Mouse (Mus musculus) megakaryocyte, adult 5-6 weeks (primary cell): ENCODE results near the gene Unk. TPM values are rescaled to one million over a fixed set of nuclear protein-coding genes. Genes with fewer than 3 reads are reported as not detected.
"Not testable (repeated sequence)": the region's sequence is repeated elsewhere in the genome, so short reads cannot be mapped to it uniquely, and the experiment has no call there.

ENCODE experiments used
- ATAC-seq: 2 replicates; pipeline ENCODE4 v1.8.0; 2016; ENCODE audit warnings: mild to moderate bottlenecking, inconsistent platforms; ENCODE audit not compliant: poor library complexity, severe bottlenecking
- total RNA-seq, 2 experiments: library from RNA; stranded (forward) in 1 of 2; stranded (reverse) in 1 of 2; fragments of 153-499, 151-499 nt in 1 of 2; fragments of 221-1000, 200-1000 nt in 1 of 2; gene quantifications; 2 replicates each; pipeline versions ENCODE4 v1.2.3 to v1.2.4; 2015 to 2017

Gene Unk
- total RNA-seq, 2 experiments from 2014 or later = 7.8 to 10.5 TPM

DNA sequence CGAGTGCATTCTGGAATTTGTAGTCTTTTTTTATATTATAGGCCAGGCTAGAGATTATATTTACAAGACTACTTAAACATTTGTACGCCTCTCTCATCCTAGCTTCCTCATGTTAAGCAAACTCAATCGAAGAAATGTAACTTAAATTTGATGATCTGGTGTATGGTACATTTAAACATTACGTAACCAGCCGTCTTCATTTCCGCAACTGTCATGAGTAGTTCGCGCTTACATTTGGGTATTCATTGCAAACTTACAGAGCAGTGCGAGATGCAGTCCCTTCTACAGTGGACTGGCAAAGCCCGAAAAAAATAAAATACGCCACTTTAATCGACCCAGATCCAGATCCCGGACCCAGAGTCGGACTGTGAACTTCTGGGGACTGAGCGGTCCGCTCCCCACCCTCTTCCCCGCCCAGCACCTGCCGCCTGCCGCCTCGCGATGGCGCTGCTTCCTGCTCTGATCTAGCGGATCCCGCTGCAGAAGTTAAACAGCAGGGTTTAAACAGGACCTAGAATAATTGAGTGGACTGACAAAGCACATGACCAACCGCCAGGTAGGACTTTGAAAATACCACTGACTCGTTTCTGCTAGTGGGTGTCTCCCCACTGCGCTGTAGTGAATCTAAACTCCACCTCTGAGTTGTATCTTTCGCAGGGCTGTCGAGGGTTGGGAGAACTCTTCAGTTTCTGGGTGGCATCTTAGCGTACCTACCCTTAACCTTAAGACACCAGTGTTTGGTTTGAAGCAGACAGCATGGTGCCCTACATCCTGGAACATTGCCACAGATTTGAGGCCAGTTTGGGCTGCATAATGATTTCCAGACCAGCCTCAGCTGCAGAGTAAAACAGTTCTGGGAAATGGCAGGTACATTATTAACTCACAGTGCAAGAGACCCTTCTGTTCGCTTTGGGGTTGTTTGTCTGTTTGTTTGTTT lies 57.3 kb downstream of the Unk start:
- peak; percentile 74 for ATAC-seq

DNA sequence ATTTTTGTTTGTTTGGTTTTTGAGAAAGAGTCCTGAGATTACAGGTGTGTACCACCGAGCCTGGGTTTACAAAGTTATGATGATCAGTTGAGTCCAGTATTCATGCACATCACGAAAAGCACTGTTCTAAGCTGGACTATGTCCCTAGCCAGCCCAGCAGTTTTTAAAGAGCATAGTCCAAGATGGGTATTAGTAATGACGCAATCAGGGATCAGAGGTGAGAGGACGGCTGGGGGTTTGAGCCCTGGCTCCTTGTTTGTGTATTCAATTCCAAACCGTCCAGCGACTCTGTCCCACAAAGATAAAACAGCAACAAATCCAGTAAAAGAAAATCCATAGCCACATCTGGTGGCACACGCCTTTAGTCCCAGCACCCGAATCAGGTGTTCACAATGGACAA lies 58.1 kb downstream of the Unk start:
- no peak for ATAC-seq

DNA sequence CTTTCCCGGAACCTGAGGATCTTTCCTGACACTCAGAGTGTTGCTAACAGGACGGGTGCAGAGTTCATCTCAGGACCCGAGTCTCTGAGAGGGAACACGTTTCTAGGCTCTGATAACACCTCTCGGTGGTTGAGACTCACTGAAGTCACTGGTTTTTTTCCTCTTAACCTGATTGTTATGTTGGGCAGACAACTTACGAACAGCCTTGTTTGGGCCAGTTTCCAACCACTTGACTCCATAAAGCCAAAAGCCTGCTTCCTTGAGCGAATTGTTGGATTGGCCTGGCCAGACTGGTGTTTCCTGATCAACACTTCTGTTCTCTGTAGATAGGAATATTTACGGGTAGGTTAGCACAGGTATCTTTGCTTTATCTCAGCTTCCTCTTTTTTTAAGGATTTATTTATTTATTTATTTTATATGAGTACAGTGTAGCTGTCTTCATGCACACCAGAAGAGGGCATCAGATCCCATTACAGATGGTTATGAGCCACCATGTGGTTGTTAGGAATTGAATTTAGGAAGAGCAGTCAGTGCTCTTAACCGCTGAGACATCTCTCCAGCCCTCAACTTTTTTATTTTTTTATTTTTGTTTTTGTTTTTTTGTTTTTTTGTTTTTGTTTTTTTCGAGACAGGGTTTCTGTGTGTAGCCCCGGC lies 58.7 kb downstream of the Unk start:
- ATAC-seq = no peak

DNA sequence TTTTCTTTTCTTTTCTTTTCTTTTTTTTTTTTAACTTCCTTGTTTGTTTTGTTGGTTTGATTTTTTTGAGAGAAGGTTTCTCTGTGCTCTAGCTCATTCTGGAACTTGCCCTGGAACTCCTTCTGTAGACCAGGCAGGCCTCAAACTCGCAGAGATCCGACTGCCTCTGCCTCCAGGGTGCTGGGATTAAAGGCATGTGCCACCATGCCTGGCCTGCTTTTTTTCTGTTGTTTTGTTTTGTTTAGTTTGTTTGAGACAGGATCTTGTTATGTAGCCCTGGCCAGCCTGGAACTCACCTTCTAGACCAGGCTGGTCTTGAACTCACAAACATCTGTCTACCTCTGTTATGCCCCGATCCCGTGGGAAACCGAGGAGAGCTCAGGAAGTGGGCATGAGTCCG lies 59.4 kb downstream of the Unk start:
- no peak for ATAC-seq

DNA sequence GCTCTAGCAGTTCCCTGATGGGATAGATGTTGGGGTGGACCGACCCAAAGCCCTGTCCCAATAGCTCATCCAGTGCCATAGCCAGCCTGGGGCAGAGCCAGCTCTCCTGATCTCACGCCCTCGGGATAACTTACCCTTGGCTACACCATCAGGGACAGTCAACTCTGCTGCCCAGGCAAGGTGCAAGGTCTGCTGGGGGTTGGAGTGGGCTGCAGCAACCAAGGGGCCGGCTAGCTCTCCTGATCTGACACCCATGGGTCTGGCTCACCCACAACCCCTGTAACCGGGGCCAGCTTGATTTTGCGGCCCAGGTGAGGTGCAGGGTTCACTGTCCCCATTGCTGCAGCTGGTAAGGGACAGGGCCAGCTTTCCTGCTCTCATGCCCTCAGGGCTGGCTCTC lies 61.5 kb downstream of the Unk start:
- ATAC-seq = no peak

DNA sequence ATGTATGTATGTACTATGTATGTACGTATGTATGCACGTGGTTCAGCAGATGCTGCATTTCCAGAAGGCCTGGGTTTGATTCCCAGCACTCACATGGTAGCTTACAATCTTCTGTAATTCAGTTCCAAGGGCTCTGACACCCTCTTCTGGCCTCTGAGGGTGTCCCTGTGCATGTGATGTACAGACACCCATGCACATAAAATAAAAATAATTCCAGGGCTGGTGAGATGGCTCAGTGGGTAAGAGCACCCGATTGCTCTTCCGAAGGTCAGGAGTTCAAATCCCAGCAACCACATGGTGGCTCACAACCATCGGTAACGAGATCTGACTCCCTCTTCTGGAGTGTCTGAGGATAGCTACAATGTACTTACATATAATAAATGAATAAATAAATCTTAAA lies 62.8 kb downstream of the Unk start:
- ATAC-seq = not testable (repeated sequence)

DNA sequence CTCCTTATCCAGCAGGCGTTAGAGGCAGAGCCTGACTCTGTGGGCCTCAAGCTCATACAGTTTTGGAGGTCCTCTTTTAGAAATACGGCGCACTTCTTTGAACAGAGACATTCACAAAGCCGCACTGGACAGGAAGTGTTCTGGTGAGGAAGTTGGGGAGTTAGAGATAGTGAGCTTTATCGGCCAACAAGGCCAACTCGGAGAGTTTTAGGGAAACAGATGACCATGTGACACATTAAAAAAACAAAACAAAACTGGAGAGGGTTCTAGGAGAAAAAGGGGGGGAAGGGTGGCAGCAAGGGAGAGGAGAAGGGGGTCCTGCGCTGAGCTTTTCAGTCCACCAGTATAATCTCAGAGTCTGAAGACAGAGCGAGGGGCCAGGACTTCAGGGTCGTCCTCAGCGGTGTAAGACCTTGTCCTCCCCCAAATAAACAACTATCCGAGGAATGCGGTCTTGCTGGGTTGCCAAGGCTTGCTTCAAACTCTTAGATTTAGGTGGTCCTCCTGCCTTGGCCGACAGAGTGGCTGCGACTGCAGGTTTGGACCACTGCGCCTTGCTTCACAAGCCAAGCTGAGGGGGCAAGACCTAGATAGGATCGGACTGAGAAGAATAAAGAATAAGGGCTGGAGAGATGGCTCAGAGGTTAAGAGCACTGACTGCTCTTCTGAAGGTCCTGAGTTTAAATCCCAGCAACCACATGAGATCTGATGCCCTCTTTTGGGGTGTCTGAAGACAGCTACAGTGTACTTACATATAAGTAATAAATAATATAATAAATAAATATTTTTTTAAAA lies 63.8 kb downstream of the Unk start:
- ATAC-seq = peak; percentile 75

DNA sequence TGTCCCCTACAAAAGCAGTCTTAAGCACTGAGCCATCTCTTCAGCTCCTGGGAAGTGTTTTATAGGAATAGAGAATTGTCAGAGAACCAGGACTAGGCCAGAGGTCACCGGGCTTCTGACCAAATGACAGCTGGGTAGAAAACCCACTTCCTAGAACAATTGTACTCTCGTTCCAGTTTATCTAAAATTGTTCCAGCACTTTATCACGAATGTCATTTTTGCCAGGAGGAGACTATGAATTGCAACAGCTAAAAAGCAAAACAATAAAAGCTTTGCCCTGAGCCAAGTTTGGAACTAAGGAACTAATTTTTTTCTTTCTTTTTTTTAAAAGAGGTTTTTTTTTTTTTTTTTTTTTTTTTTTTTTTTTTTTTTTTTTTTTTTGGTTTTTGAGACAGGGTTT lies 65.5 kb downstream of the Unk start:
- ATAC-seq = no peak

DNA sequence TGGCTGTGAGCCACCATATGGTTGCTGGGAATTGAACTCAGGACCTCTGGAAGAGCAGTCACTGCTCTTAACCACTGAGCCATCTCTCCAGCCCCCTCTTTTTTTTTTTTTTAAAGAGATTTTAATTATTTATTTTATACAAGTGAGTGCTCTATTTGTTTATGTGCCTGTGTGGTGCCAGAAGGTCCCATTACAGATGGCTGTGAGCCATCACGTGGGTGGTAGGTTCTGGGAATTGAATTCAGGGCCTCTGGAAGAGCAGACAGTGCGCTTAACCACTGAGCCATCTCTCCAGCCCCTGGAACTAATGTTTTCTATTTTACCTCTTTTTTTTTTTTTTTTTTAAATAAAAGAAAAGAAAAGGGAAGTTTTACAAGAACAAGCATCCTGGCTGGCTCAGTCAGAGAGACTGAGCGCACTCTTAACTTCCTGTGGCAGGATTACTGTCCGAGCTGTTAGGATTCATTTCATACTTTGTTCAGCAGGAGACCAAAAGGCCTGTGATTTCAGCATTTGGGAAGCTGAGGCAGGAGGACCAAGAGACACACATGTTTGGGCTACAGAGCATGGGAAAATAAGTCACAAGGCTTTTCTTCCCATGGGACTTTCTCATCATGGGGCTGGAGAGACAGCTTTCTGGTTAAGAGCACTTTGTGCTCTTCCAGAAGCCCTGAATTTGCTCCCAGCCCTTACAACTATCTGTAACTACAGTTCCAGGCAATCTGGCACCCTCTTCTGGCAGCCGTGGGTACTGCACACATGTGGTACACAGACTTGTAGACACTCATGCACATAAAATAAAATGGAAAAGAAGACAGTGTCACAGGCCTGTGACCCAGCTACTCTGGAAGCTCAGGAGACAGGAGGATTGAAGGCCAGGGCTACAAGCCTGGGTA lies 66.3 kb downstream of the Unk start:
- 0 out of 2 replicates have a peak, but pooled peaks have one; percentile 31 for ATAC-seq

DNA sequence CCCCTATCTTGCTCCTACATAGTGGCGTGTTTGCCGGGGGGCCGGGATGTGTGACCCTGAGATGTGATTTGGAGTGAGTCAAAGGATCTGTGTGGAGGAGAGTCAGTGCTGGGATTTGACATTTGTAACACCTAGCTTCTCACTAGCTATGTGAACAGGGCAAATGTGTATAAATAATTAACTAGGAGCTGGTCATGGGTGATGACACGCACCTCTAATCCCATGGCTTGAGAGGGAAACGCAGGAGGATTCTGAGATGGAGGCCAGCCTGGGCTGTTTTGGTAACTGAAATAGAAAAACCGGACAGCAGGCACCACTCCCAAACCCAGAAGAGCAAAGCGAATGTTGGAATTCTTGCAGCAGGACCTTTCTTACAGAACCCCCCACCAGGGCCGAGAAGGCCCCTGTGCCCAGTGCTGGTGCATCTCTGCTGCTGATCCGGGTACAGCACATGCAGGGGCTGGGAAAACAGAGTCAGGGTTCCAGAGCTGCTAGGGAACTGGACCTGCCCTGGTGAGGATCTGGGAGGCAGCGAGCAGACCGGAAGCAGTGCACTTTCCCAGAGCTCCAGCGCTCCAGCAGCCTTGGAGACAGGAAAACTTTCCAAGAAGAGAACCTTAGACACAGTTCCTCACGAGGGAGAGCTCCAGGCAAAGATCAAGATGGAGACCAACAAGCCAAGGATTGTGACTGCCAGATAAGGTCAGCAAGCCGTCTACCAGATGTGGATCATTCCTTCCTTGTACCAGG lies 68.8 kb downstream of the Unk start:
- ATAC-seq = no peak

DNA sequence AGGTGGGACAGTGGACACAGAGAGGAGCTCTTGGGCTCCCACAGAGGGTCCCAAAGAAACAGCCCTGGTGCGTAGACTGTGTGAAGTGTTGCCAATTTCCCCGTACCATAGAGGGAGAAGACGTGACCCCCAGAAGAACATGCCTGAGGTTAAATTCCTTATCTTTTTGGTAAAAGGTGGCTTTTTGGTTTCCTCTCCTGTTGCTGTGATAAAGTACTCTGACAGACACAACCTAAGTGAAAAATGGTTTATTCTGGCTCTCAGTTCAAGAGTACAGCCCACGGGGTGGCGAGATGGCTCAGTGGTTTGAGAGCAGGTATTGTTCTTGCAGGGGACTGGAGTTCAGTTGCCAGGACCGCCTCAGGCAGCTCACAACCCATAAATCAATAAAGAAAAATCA lies 69.3 kb downstream of the Unk start:
- ATAC-seq = no peak

DNA sequence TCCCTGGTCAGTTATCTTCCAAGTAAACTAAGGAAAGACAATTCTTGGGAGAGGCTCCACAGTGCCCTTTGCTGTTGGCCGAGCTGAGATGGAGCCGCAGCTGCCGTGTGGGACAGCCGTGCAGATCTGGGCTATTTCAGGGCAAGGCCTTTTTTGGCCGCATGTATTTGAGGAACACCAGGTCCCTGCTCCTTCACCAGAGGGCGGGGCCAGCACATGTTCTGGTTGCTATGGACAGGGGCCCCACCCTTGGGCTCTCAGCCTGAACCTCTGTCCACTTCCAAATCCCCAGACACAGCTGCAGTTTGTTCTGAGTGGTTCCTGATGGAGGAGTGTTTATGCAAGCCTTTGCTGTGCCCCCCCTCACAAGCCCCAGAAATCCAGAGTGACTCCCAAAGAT lies 70.3 kb downstream of the Unk start:
- peak; percentile 24; the same call in 1 of the 2 replicates for ATAC-seq

DNA sequence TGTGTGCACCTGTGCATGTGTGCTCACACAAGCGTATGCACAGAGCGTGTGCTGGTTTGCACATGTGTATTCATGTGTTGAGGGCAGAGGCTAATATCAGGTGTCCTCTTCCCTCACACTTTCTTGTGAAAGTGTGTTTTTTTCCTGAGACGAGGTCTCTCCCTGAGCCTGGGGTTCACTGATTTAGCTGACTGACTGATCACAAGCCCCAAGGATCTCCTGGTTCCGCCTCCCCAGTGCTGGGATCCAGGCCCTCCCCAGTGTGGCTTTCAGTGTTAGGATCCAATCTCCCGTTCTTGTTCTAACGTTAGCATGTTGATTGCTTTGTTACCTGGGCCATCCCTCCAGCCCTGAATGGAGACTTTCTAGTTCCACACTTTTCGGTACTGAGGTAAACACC lies 70.7 kb downstream of the Unk start:
- ATAC-seq = no peak

DNA sequence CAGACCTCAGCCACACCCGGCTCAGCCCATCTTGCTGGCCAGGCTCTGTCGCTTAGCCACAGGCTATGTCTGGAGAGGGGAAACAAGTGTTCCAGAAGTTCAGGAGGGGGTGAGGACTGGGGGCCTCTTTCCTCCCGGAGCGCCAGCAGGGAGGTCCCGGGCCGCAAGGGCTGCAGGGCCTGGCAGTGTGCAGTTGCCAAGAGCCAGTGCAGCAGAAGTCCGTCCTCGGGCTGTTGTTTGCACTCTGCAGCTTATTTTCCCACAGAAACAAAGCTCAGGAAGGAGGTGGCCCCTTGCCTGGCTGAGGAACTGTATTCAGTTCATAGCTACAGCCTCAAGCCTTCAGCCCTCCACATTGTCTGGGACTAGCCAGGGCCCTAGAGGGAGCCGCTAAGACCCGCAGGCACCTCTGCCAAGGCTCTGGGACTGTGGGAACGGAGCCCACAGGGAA lies 71.8 kb downstream of the Unk start:
- no peak for ATAC-seq

DNA sequence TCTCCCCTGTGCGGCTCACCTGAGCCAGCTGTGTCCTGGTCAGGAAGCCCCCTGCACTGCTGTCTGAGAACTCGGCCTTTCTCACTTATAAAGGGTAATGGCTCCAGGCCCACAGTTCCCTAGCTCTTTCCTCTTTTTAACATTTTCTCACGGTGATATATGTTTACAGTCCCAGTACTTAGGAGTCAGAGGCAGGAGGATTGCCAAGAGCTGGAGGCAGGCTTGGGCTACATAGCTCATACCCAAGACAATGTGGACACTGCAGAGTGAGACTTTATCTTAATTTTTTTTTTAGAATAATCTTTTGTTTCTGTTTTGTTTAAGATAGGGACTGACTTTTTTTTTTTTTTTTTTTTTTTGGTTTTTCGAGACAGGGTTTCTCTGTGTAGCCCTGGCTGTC lies 72.3 kb downstream of the Unk start:
- no peak for ATAC-seq

DNA sequence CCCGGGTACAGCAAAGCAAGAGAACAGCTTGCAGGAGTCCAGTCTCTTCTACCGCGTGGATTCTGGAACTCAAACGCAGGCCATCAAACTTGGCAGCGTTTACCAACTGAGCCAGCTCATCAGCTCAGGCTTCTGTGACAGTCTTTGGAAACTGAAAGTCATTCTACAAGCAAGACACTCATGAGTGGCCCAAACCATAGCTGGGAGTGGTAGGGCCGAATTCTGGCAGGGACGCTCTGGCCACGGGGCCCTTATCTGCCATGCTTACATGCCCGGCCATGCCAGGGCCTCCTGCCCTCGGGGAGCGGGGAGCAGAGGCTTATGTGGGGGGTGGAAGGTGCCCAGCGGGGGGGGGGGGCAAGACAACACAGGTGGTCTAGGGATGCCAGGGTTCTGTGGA lies 73.5 kb downstream of the Unk start:
- ATAC-seq = no peak

DNA sequence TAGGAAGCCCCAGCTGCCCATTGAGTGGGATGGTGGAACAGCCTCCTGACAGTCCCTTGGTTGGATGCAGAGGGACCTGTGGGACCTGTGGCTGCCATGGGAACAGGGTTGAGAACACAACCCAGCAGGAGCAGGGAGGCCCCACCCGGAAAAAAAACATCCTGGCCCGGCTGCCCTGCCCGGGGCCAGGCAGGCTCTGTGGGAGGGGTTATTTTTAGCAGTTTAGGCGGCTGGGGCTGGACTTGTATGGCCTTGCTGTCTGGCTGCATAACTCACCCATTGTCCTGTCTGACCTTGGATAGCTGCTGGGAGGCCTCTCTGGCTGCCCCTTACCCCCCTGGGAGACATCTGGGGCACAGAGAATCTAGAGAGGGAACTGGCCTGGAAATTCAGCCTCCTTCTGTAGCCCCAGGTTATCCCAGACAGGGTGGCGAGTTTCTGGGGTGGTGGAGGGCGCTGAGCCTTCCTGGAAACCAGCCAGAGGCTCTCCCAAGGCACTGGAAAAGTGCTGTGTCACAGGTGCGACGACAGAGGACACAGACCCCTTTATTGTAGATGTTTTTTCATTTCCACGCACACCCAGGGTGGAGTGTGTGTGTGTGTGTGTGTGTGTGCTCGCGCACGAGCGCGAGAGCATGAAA lies 74.0 kb downstream of the Unk start:
- no peak for ATAC-seq

DNA sequence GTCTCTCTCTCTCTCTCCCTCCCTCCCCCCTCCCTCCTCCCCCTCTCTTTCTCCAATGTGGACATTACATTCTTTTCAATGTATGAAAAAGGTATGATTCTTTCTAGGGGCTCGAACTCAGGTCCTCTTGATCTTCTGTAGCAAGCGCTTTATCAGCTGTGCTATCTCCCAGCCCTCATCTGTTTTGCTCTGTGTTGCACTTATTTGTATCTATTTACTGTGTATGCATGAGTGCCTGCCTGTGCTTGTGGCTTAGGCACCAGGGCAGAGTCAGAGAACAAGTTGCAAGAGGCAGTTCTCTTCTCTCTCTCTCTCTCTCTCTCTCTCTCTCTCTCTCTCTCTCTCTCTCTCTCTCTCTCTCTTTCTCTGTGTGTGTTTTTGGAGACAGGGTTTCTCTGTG lies 74.9 kb downstream of the Unk start:
- no peak for ATAC-seq
